Mouse (Mus musculus) testis, adult 2 months (tissue): Measurements from ENCODE around the gene Hoxb1.

Experiments
- CTCF ChIP-seq: fragments of 200-500 bp; IDR thresholded peaks from 2 replicates; pipeline ENCODE4 v1.5.1; 2012; ENCODE audit warnings: low read depth, mild to moderate bottlenecking, inconsistent platforms, low read length, moderate library complexity; ENCODE audit not compliant: control insufficient read depth, insufficient read depth, insufficient replicate concordance
- POLR2A ChIP-seq: fragments of 200-500 bp; IDR thresholded peaks from 2 replicates; pipeline ENCODE4 v1.6.1; 2012; ENCODE audit warnings: low read depth, mild to moderate bottlenecking, inconsistent platforms, low read length, moderate library complexity; ENCODE audit not compliant: control insufficient read depth

GRCm38 (mm10) chr11:96407191-96408072 lies 41.9 kb downstream of the Hoxb1 start:
- TF ChIP-seq CTCF (peak; percentile 30; the same call in 1 of the 2 replicates), POLR2A (no peak)
